Mouse (Mus musculus): ENCODE data around the gene Nsf.

- no peak for TF ChIP-seq POLR2A (IDR thresholded peaks at IDR 0.05; ENCODE audit: control insufficient read depth, low read depth, low read length)
- no peak for TF ChIP-seq CTCF (IDR thresholded peaks at IDR 0.05; ENCODE audit: control insufficient read depth, insufficient read depth, insufficient replicate concordance, low read depth, low read length)
Measured at GRCm38 (mm10) chr11:103804804-103805203, 149.1 kb downstream of the Nsf start.

All from testis, adult 2 months (tissue).